Mouse (Mus musculus) adipocyte (in vitro differentiated cells): ENCODE results near the gene Nipal4.
A peak's percentile ranks its signal among the peaks of the same experiment; 100 is the strongest.

ENCODE experiments used
- DNase-seq: peaks from one replicate; pipeline ENCODE4 v3.0.0-alpha.2; 2016; ENCODE audit warnings: low spot score

Nipal4 gene

DNA sequence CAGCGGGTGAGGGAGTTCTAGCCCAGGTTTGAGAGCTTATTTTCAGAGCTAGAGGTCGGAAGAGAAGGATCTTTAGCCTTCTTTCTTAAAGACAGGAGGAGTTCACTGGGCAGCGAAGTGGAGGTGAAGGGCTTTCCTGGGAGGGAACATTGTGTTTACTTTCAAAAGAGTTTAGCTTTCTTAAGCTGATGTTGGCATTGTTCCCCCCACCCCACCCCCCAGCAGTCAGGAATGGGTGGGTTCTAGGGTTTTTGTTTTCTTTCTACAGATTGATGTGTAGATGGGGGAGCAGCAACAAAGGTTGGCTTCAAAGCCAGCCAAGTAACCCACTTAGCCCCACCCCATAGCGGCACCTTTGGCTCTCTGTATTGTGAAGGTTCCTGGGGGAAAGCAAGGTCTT is 51.3 kb downstream of the Nipal4 start:
- no peak for DNase-seq

DNA sequence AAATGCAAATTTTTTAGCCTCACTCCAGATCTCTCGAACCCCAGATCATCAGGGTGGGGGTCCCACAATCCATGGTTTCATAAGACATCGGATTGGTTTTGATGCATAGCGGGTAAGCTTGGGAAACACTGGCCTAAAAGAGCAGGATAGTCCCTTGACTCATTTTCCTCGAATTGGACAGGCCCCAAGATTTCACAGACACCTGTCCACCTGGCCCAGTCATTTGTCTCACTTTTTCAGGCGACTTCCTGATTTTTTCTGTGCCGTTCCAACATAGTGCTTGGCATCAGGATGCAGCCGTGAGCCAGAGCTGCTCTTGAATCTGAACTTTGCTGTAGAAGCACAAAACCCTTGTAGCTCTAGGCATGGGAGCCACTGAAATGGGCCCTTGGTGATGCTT is 52.1 kb downstream of the Nipal4 start:
- DNase-seq = no peak

DNA sequence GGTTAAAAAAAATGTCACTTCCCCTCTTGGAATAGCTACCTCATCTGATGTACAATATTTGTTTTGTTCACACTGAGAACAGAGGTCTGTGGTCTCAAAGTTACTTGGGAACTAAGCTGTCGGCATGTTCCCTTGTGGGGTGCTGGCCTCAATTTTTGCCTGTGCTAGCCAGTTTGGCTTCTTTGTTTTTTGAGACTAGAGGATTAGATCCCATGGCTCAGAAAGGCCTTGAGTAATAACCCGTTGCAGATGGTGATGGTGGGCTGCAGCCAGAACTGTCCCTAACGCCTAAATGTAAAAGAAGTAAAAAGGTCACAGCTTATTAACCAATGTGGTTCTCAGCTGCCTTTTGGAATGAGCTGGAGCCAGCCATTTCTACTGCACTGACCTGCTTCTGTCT is 53.1 kb downstream of the Nipal4 start:
- DNase-seq = peak; percentile 71

DNA sequence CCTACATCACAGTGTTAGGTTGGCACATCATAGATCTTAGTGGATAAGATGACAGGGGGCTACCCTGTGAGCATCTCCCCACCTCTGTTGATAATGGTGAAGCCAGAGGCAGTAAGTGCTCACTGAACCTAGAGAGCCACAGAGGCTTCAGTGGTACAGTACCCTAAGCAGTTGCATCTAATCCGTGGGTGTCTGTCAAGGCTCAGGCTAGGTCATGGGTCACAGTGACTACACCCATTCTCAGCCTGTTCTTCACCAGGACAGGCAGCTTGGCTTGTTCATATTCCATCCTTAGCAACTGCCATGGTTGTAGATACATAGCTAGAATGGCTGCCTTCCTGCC is 55.4 kb downstream of the Nipal4 start:
- DNase-seq = no peak

DNA sequence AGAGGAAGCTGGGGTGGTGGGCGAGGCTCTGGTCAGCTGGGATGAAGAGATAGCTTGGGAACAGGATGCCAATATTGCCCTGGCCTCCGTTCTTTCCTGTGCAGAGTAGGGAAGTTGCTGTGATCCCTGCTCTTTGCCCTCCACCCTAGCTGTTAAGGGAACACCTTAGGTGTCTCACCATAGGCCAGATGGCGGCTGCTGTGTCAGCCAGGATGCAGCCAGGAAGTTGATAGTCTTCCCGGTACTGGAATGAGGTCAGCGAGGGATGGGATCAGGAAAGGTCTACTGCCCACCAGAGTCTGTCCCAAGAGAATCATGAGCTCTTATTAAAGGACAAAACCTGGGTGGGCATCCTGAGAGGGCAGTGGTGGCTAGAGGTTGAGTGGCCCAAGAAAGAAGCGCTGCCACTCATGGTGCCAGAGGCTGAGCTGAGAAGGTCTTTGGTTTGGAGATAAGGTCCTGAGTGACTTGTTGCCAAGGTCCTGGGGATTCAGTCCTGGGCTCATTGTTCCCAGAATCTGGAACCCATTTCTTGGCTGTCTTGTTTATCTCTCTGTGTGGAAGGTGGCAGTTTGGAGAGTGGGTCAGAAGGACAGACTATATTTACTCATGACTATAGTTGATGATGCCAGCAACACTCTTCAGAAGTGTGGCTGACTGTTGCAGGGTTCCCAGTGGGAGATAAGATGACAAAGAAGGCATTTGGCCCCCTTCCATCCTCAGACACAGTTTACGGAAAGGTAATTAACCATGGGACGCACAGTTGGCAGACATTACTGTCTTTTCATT is 56.0 kb downstream of the Nipal4 start:
- no peak for DNase-seq

DNA sequence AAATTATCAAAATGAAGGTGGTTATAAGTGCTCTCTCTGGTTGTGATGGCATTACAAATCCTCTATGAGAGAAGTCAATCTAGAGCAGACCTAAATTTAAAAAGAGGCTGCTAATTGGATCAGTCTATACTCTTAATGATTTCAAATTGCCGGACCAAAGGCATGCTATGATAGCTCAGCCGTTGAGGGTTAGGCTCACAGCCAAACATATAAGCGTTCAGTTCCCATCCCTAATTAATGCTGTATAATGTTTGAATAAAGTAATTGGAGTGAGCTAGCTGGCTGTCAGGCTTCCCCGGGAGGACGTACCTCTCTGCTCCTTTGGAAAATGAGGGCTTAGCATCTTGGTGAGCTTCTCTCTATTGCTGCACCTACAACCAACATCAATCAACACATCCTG is 57.1 kb downstream of the Nipal4 start:
- no peak for DNase-seq

DNA sequence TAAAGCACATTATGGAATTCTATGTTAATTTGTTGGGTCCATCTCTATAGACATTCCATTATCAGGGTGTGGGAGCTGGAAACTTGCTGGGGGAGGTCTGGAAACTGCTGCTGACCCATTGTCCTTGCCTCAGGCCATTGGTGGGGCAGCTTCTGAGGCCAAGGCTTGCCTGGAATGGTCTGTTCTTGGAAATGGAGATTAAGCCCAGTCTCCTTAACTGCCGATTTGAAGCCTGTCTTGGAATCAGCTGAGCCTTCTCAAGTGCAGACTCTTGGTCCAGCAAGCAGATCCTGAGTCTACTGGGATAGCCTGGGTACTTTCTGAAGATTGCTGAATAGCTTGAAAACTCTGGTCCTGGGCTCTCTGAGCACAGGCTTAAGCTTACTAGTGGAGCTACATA is 59.3 kb downstream of the Nipal4 start:
- DNase-seq = no peak

DNA sequence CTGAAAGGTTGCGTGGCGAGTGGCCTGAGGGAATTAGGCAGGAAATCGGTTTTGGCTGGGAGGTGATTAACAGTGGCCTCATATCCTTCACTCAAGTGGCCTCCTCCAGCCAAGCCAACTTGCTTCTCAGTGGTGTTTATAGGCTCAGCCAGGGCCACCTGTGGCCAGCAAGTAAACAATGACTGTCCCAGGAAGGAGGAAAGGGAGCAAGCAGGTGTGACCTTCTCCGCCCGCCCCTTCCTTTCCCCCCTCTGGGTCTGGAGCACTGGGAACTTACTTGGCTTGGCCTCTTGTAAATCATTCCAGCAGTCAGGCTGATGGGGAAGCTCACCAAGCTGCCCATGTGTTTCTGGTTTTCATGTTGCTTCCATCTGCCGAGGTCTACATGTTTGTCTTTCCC is 64.2 kb downstream of the Nipal4 start:
- no peak for DNase-seq
